Mouse (Mus musculus): ENCODE results near the gene BC017158. TPM values are rescaled to one million over a fixed set of nuclear protein-coding genes. Genes with fewer than 3 reads are reported as not detected.
A peak's percentile ranks its signal among the peaks of the same experiment; 100 is the strongest.

The BC017158 gene
- polyA plus RNA-seq, 1 experiment from 2014 or later, result 22.7 TPM

DNA sequence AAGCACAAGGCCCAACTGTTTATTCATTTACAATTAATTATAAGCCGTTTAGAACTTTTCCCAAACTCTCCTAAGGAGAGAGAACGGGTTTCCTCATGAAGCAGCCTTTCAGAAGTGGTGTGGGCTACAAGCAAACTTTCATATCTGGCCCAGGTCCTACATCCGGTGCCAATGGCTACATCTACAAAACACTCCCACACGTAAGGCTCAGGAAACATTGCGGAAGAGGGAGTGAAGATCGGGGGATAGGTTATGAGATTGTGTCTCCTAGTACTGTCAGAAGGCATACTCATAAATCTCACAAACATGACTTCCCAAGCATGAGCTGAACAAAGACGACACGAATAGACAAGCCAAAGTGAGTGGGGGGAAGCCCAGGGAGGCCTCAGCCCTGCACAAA lies 13.8 kb upstream of the BC017158 start:
- ATAC-seq, result no peak
- no peak overlapping the region for H3K4me2 ChIP-seq (ENCODE audit: low read length)
- H3K9ac ChIP-seq (ENCODE audit: low read depth, low read length), result no peak overlapping the region
- no peak overlapping the region for H3K4me3 ChIP-seq (ENCODE audit: low read length)
- no peaks in the 10 kb centered on the region for H3K27me3 ChIP-seq (replicated peaks; ENCODE audit: control insufficient read depth, insufficient read depth, low read length)
- no peaks in the 10 kb centered on the region for H3K36me3 ChIP-seq (ENCODE audit: control insufficient read depth, insufficient read depth, low read length)
- no peaks in the 10 kb centered on the region; the same call in 1 of the 2 replicates for H3K4me1 ChIP-seq (ENCODE audit: control insufficient read depth, insufficient read depth, low read depth, low read length)
- H3K27ac ChIP-seq (ENCODE audit: low read depth, low read length), result no peak overlapping the region
- no peaks in the 10 kb centered on the region for H3K9me3 ChIP-seq (ENCODE audit: control insufficient read depth, low read length)
- 74% methylated on average over 8 of the region's 8 CpGs for WGBS

DNA sequence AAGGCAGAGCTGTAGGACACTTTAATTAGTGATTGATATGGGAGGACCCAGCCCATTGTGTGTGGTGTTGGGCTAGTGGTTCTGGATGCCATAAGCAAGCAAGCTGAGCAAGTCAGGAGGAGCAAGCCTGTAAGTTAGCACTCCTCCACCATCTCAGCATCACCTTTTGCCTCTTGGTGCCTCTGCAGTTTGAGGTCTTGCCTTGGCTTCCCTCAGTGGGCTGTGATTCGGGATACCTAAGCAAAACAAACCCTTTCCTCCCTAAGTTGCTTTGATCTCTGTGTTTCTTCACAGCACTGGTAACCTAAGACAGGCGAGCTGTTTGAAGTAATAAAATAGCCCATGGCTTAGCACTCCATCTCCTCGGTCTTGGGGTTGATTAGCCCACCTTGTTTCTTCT lies 13.3 kb upstream of the BC017158 start:
- ATAC-seq, result no peak
- 77% methylated on average over 3 of the region's 3 CpGs for WGBS
- H3K9me3 ChIP-seq (ENCODE audit: control insufficient read depth, low read length), result no peaks in the 10 kb centered on the region

DNA sequence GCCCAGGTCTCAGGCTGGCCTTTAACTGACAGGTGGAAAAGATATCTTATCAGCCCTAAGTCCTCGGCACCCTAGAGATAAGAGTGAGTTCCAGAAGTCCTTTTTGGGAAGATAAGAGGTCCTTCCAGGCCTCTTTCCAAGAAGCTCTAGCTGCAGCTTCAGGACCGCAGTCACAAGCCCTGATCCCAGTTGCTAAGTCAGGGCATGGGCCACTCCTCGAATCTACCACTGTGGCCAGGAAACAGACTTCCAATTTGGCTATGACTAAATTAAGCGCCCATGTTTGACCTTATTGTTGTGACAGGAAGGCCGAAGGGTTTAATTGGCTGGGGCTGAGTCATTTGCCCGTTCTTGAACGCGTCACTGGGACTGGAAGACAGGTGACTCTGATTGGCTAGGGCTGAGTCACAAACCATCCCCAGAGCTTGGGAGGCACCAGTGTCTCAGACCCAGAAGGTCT lies 12.3 kb upstream of the BC017158 start:
- Histone ChIP-seq H3K9ac (ENCODE audit: low read depth, low read length) (no peak overlapping the region), H3K36me3 (ENCODE audit: control insufficient read depth, insufficient read depth, low read length) (no peaks in the 10 kb centered on the region), H3K4me2 (ENCODE audit: low read length) (no peak overlapping the region), H3K27me3 (replicated peaks; ENCODE audit: control insufficient read depth, insufficient read depth, low read length) (no peaks in the 10 kb centered on the region), H3K4me1 (ENCODE audit: control insufficient read depth, insufficient read depth, low read depth, low read length) (no peaks in the 10 kb centered on the region; the same call in 1 of the 2 replicates), H3K27ac (ENCODE audit: low read depth, low read length) (no peak overlapping the region), H3K4me3 (ENCODE audit: low read length) (no peak overlapping the region), H3K9me3 (ENCODE audit: control insufficient read depth, low read length) (no peaks in the 10 kb centered on the region)
- ATAC-seq, result no peak
- WGBS, result 72% methylated on average over 8 of the region's 8 CpGs

More for the DNA sequence above, 13.3 kb upstream of the BC017158 start:
- H3K4me3 ChIP-seq (ENCODE audit: low read length), result no peak overlapping the region
- H3K4me2 ChIP-seq (ENCODE audit: low read length), result no peak overlapping the region
- H3K36me3 ChIP-seq (ENCODE audit: control insufficient read depth, insufficient read depth, low read length), result no peaks in the 10 kb centered on the region
- no peaks in the 10 kb centered on the region; the same call in 1 of the 2 replicates for H3K4me1 ChIP-seq (ENCODE audit: control insufficient read depth, insufficient read depth, low read depth, low read length)
- no peaks in the 10 kb centered on the region for H3K27me3 ChIP-seq (replicated peaks; ENCODE audit: control insufficient read depth, insufficient read depth, low read length)
- H3K9ac ChIP-seq (ENCODE audit: low read depth, low read length), result no peak overlapping the region
- no peak overlapping the region for H3K27ac ChIP-seq (ENCODE audit: low read depth, low read length)

DNA sequence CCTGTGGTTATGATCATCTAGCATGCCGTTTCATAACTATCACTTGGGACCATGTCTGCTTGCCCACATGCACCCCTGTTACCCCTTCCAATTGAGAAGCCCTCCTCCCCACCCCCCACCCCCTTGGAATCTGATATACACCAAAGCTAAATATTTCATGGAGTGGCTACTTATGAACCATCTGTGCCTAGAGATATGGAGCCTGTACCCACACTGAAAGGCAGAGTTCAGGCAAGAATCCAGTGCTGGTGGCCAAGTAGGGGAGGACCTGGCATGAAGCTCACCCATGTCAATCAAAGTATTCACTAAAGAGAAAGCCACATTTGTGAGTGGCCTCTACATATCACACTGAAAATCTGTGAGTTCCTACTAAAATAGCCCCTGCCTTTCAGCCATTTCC lies 11.8 kb upstream of the BC017158 start:
- ATAC-seq, result no peak
- Histone ChIP-seq H3K27me3 (replicated peaks; ENCODE audit: control insufficient read depth, insufficient read depth, low read length) (no peaks in the 10 kb centered on the region), H3K36me3 (ENCODE audit: control insufficient read depth, insufficient read depth, low read length) (no peaks in the 10 kb centered on the region), H3K9ac (ENCODE audit: low read depth, low read length) (no peak overlapping the region), H3K9me3 (ENCODE audit: control insufficient read depth, low read length) (no peaks in the 10 kb centered on the region), H3K27ac (ENCODE audit: low read depth, low read length) (no peak overlapping the region), H3K4me2 (ENCODE audit: low read length) (no peak overlapping the region), H3K4me3 (ENCODE audit: low read length) (no peak overlapping the region), H3K4me1 (ENCODE audit: control insufficient read depth, insufficient read depth, low read depth, low read length) (no peaks in the 10 kb centered on the region; the same call in 1 of the 2 replicates)
- 91% methylated on average over 1 of the region's 1 CpGs for WGBS

DNA sequence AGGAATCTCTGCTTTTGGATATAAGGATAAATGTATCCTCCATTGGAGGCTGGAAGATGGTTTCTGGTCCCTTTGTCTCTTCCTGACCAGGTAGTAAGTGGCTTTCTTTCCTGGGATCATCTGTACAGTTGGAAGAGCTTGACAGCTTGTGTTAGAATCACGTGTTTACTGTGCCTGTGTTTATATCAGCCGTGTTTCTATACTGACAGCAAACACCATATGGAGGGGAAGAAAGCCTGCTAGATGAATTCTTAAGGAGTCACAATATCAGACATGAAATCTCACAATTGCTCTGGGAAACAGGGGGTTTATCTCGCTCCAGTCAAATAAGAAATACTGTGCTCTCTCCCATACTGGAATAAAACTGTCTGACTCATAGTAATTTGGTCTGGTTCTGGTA lies 11.2 kb upstream of the BC017158 start:
- no peak for ATAC-seq
- Histone ChIP-seq H3K4me1 (ENCODE audit: control insufficient read depth, insufficient read depth, low read depth, low read length) (no peaks in the 10 kb centered on the region; the same call in 1 of the 2 replicates), H3K9ac (ENCODE audit: low read depth, low read length) (no peak overlapping the region), H3K9me3 (ENCODE audit: control insufficient read depth, low read length) (no peaks in the 10 kb centered on the region), H3K27me3 (replicated peaks; ENCODE audit: control insufficient read depth, insufficient read depth, low read length) (no peaks in the 10 kb centered on the region), H3K36me3 (ENCODE audit: control insufficient read depth, insufficient read depth, low read length) (no peaks in the 10 kb centered on the region), H3K27ac (ENCODE audit: low read depth, low read length) (no peak overlapping the region), H3K4me2 (ENCODE audit: low read length) (no peak overlapping the region), H3K4me3 (ENCODE audit: low read length) (no peak overlapping the region)
- 67% methylated on average over 3 of the region's 3 CpGs for WGBS

DNA sequence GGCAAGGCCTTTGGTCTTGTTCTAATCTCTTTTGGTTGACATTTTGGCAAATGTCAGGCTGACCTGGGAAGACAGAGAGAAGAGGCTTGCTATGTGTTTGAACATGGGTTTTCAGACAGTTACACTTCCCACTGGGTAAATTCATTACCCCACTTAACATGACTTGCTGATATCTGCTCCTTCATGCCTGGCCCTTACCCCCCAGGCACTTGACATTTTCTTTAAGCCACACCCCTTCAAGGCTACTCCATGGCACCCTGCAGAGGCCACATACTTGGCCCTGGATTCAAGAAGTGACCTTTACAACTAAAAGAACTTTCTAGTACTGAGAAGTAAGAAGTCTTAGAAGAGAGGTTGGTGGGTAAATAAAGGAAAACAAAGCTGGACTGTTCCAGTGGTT lies 9.9 kb upstream of the BC017158 start:
- H3K4me1 ChIP-seq (ENCODE audit: control insufficient read depth, insufficient read depth, low read depth, low read length), result no peaks in the 10 kb centered on the region; the same call in 1 of the 2 replicates
- H3K4me2 ChIP-seq (ENCODE audit: low read length), result no peak overlapping the region
- H3K9me3 ChIP-seq (ENCODE audit: control insufficient read depth, low read length), result no peaks in the 10 kb centered on the region
- no peak overlapping the region for H3K4me3 ChIP-seq (ENCODE audit: low read length)
- no peak overlapping the region for H3K9ac ChIP-seq (ENCODE audit: low read depth, low read length)
- no peaks in the 10 kb centered on the region for H3K36me3 ChIP-seq (ENCODE audit: control insufficient read depth, insufficient read depth, low read length)
- H3K27me3 ChIP-seq (replicated peaks; ENCODE audit: control insufficient read depth, insufficient read depth, low read length), result no peaks in the 10 kb centered on the region
- H3K27ac ChIP-seq (ENCODE audit: low read depth, low read length), result no peak overlapping the region
- no peak for ATAC-seq

DNA sequence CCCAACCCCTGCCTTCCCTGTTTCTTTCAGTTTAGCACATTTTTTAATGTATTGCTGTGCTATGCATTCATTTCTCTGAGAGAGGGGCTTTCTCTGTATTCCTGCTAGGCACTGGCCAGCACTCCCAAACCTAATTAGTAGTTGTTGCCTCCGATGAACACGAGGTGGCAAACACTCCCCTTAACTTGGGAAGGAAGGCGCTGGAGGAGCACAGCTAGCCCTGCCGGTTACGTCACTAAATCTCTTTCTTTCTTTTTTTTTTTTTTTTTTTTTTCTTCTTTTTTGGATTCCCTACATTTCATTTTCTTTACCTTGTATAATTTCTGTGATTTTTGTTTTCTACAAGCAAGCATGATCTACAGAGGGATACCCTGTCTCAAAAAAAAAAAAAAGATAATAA lies 6.9 kb upstream of the BC017158 start:
- no peaks in the 10 kb centered on the region for H3K4me1 ChIP-seq (ENCODE audit: control insufficient read depth, insufficient read depth, low read depth, low read length)
- peak; percentile 86 for ATAC-seq
- no peak overlapping the region for H3K4me3 ChIP-seq (ENCODE audit: low read length)
- H3K9me3 ChIP-seq (ENCODE audit: control insufficient read depth, low read length), result no peaks in the 10 kb centered on the region
- no peak overlapping the region for H3K27ac ChIP-seq (ENCODE audit: low read depth, low read length)
- 12% methylated on average over 5 of the region's 5 CpGs for WGBS
- no peaks in the 10 kb centered on the region for H3K36me3 ChIP-seq (ENCODE audit: control insufficient read depth, insufficient read depth, low read length)
- H3K9ac ChIP-seq (ENCODE audit: low read depth, low read length), result no peak overlapping the region
- no peak overlapping the region for H3K4me2 ChIP-seq (ENCODE audit: low read length)
- H3K27me3 ChIP-seq (replicated peaks; ENCODE audit: control insufficient read depth, insufficient read depth, low read length), result no peaks in the 10 kb centered on the region

DNA sequence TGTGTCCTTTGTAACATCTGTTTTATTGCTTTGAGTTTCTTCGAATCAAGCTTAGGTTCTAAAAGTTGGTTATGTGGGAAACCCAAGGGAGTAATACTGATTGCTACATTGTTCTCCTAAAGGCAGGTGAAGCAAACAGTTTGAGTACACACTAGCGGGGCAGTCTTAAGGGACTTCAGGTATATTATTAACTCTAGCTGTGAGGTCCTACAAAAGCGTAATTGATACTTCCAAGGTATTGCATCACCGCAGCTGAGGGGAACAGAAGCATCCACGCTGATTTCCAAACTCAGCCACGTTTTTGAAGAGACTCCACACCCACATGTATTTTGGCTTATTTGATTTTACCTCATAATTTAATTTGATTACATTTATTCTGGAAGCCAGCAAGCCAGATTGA lies 6.2 kb upstream of the BC017158 start:
- H3K4me1 ChIP-seq (ENCODE audit: control insufficient read depth, insufficient read depth, low read depth, low read length), result no peaks in the 10 kb centered on the region
- ATAC-seq, result no peak
- WGBS, result 71% methylated on average over 6 of the region's 6 CpGs
- H3K27ac ChIP-seq (ENCODE audit: low read depth, low read length), result no peak overlapping the region
- H3K4me2 ChIP-seq (ENCODE audit: low read length), result no peak overlapping the region
- H3K9me3 ChIP-seq (ENCODE audit: control insufficient read depth, low read length), result no peaks in the 10 kb centered on the region
- H3K9ac ChIP-seq (ENCODE audit: low read depth, low read length), result no peak overlapping the region
- no peak overlapping the region for H3K4me3 ChIP-seq (ENCODE audit: low read length)
- H3K27me3 ChIP-seq (replicated peaks; ENCODE audit: control insufficient read depth, insufficient read depth, low read length), result no peaks in the 10 kb centered on the region
- no peaks in the 10 kb centered on the region for H3K36me3 ChIP-seq (ENCODE audit: control insufficient read depth, insufficient read depth, low read length)

DNA sequence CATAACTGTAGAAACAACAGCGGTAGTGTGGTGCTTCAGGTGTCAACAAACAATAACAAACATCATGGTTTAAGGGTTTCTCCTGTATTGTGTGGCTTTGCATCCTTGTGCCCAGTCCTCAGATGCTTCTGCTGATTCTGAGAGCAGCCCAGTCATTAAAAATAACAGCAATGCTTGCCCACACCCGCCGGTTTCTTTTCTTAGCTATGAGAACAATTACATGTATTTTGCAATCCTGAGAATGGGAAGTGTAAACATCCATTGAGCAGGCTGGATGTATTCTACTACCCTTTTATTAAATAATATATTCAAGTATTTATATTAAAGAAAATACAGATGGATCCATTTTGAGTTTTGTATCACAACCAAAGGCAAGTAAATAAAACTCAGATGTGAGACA lies 4.2 kb upstream of the BC017158 start:
- WGBS, result 81% methylated on average over 3 of the region's 3 CpGs
- no peak overlapping the region for H3K27ac ChIP-seq (ENCODE audit: low read depth, low read length)
- no peaks in the 10 kb centered on the region for H3K9me3 ChIP-seq (ENCODE audit: control insufficient read depth, low read length)
- no peak overlapping the region for H3K4me2 ChIP-seq (ENCODE audit: low read length)
- peaks cover 9% of the 10 kb centered on the region for H3K4me1 ChIP-seq (ENCODE audit: control insufficient read depth, insufficient read depth, low read depth, low read length)
- H3K36me3 ChIP-seq (ENCODE audit: control insufficient read depth, insufficient read depth, low read length), result no peaks in the 10 kb centered on the region
- no peak overlapping the region for H3K4me3 ChIP-seq (ENCODE audit: low read length)
- no peaks in the 10 kb centered on the region for H3K27me3 ChIP-seq (replicated peaks; ENCODE audit: control insufficient read depth, insufficient read depth, low read length)
- no peak for ATAC-seq
- no peak overlapping the region for H3K9ac ChIP-seq (ENCODE audit: low read depth, low read length)

DNA sequence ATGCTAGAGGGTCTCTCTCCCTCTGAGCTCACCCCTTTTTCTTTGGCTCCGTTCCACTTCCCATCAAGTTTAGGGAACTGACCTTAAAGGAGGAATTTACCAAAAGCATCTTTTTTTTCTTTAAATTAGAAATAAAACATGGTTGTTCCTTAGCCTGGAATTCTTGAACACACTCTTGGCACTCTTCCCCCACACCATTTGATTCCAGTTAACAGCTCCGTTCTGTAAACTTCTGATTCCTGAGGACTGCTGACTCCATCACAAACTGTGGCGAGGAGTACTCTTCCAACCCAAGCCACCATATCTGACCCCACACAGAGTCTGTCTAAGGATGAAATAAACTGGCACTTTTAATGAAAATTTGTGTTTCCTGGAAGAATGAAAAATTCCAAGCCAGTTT lies 3.0 kb upstream of the BC017158 start:
- Histone ChIP-seq H3K27me3 (replicated peaks; ENCODE audit: control insufficient read depth, insufficient read depth, low read length) (no peaks in the 10 kb centered on the region), H3K4me1 (ENCODE audit: control insufficient read depth, insufficient read depth, low read depth, low read length) (peaks cover 13% of the 10 kb centered on the region), H3K4me2 (ENCODE audit: low read length) (no peak overlapping the region), H3K27ac (ENCODE audit: low read depth, low read length) (no peak overlapping the region), H3K9me3 (ENCODE audit: control insufficient read depth, low read length) (no peaks in the 10 kb centered on the region), H3K36me3 (ENCODE audit: control insufficient read depth, insufficient read depth, low read length) (no peaks in the 10 kb centered on the region), H3K4me3 (ENCODE audit: low read length) (no peak overlapping the region), H3K9ac (ENCODE audit: low read depth, low read length) (no peak overlapping the region)
- ATAC-seq, result no peak
- WGBS, result 74% methylated on average over 3 of the region's 3 CpGs
